Mouse (Mus musculus) heart, postnatal 0 days (tissue): ENCODE measurements around the gene Gm4894.

ENCODE experiments used
- CTCF ChIP-seq: IDR thresholded peaks from 2 replicates; pipeline ENCODE4 v1.5.1; 2016; ENCODE audit warnings: antibody characterized with exemption, control low read depth, low read depth
- EP300 ChIP-seq: IDR thresholded peaks from 2 replicates; pipeline ENCODE4 v1.6.1; 2016; ENCODE audit warnings: antibody characterized with exemption, low read depth

DNA sequence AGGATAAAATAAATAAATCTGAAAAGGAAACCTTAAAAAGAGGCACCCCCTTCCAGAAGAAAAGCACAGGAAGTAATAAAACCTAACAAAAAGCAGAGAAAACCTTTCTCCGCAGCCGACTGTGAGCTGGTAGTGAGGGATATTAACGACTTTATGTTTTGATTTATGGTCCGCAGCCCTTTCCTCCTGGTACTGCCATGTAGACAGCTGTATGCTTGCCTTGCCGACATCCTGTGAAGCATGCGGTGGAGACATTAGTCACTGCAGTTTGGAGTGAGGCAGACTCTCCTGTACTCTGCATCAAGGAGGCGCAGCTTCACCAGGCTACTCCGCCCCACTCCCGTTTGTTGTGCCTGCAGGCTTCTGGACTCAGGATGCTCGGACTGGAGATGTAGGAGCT is 25.8 kb upstream of the Gm4894 start:
- TF ChIP-seq CTCF (no peak), EP300 (no peak)
